Mouse (Mus musculus): ENCODE measurements around the gene Mamdc4.

DNA sequence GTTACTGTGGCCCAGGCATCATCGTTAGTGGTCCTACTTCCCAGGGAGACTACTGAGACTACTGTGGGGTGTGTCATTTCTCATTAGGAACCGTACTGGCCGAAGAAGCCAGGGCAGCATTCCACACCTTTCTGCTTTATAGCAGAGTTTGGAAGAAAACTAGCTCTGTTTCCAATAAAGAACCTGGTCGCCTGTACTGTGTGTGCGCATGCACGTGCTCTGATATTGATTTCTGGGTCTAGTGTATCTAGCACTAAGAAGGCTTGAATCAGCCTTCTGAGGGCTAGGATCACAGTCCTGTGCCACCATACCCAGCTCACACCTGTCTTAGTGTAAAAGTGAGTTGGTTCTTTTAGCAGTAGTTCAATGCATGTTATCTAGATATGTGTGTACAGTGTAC lies 15.9 kb downstream of the Mamdc4 start:
- no peak for TF ChIP-seq POLR2A (IDR thresholded peaks at IDR 0.05; ENCODE audit: low read depth, low read length)
- TF ChIP-seq CTCF (IDR thresholded peaks at IDR 0.05; ENCODE audit: borderline replicate concordance, insufficient read depth, low read length): no peak
